Mouse (Mus musculus) lung, postnatal 0 days (tissue): ENCODE measurements around the gene Nhlrc1.

Experiments used
- CTCF ChIP-seq: IDR thresholded peaks from 2 replicates; pipeline ENCODE4 v1.5.1; 2016; ENCODE audit warnings: antibody characterized with exemption, mild to moderate bottlenecking
- EP300 ChIP-seq: IDR thresholded peaks from 2 replicates; pipeline ENCODE4 v1.6.1; 2016; ENCODE audit warnings: antibody characterized with exemption, mild to moderate bottlenecking, control low read depth

DNA sequence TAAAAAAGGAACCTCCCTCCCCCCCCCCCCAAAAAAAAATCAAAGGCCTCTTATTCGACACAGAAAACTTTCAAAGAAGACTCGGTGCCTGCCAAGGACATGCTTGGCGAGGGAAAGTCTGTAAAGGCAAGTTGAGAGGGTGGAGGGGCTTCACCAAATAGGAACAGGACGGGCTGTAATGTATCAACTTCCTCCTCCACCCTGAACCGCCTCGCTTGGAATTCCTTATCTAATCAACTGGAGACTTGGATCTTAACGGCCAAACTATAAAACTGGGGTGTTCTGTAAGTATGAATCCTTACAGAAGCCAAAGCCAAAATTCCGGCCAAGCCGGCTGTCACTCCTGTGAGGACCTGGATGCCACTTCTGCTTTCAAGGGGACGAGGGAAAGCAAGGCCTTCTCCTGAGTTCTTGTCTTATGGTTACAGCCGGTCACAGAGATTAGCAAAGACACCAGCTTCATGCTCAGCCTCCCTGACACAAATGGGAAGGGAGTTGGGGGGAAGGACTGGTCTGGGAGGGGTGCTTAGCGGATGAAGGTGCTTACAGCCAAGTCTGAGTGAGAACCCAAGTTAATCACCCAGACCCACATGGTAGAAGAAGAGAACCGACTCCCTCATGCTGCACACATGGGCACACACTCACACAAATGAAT, 34.7 kb downstream of the Nhlrc1 start:
- TF ChIP-seq CTCF (no peak), EP300 (peak; percentile 91)
